Mouse (Mus musculus) large intestine, adult 2 months (tissue): ENCODE results near the gene Rer1. TPM values are rescaled to one million over a fixed set of nuclear protein-coding genes. Genes with fewer than 3 reads are reported as not detected.

ENCODE experiments used
- DNase-seq: peaks from one replicate; pipeline ENCODE4 v3.0.0-alpha.2; 2012; ENCODE audit warnings: low read depth, low spot score
- WGBS: fragments of 180-500 bp; shearing (Covaris S2); methylation state at CpG from one replicate; pipeline ENCODE4 v1.1.7; 2018; 5-methylcytosine and 5-hydroxymethylcytosine counted together
- polyA plus RNA-seq: library from polyadenylated mRNA; depleted of rRNA; stranded (reverse); fragments of >200 nt; gene quantifications from 2 replicates; pipeline ENCODE4 v1.2.3, GENCODE M21; 2012; rRNA removed

The Rer1 gene
- polyA plus RNA-seq, 1 experiment, result 116 TPM

DNA sequence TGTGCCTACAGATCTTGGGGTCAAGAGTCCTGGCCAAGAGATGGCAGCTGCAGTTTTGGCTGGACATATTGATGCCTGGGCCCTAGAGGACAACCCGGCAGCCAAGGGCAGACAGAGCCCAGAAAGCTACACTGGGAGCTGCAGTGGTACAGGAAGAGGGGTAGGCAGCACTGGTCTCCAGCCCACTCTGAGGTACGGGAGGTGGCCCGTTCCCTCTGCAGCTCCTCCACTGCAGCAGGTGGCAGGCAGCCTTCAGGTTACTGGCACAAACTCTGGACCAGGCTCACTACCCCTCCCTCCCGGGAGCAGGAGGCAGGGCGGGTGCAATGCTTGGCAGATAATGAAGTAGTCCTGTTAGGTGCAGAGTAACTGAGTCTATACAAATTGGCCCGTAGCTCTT, 45.5 kb downstream of the Rer1 start:
- 68% methylated on average over 6 of the region's 6 CpGs for WGBS
- no peak for DNase-seq

DNA sequence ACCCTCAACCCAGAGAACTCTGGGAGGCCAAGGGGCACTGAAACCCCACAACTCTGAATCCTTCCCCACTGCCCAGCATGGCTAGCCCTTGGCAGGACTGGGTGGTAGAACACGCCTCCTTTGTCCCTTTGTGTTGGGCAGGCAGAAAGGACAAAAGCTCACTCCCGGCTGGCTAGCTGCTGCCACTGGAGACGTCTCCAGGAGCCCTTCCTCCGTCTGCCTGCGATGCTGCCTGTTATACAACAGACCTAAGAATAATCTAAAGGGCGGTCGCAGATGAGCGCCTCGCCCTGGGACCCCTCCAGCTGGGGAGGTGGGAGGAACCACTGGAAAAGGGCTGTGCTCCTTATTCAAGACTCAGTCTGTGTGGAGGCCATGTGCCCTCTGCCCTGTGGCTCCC, 46.0 kb downstream of the Rer1 start:
- no peak for DNase-seq
- 72% methylated on average over 9 of the region's 9 CpGs for WGBS

- WGBS, result 73% methylated on average over 13 of the region's 13 CpGs
Observed at GRCm38 (mm10) chr4:155034787-155035186, 51.4 kb downstream of the Rer1 start.

GRCm38 (mm10) chr4:155034202-155034601, 52.0 kb downstream of the Rer1 start:
- 76% methylated on average over 7 of the region's 7 CpGs for WGBS
- no peak for DNase-seq

More at GRCm38 (mm10) chr4:155034787-155035186, 51.4 kb downstream of the Rer1 start:
- no peak for DNase-seq

GRCm38 (mm10) chr4:155033115-155033514, 53.1 kb downstream of the Rer1 start:
- 63% methylated on average over 6 of the region's 6 CpGs for WGBS
- no peak for DNase-seq

GRCm38 (mm10) chr4:155024170-155025010, 61.8 kb downstream of the Rer1 start:
- 83% methylated on average over 11 of the region's 11 CpGs for WGBS

More at GRCm38 (mm10) chr4:155024170-155025010, 61.8 kb downstream of the Rer1 start:
- DNase-seq, result no peak

Other genes with a start within 250 kb of the Rer1 start
- gene Ttc34, start 248.9 kb downstream of the Rer1 start, polyA plus RNA-seq, result 0.05 and 0.15 TPM in 2 replicates
- 0.05 TPM in 1 of 2 replicates, not detected in the other for gene Mmel1, start 216.8 kb downstream of the Rer1 start, polyA plus RNA-seq
- gene Fam213b, start 187.2 kb downstream of the Rer1 start, polyA plus RNA-seq, result 121 and 158 TPM in 2 replicates
- 87.7 and 134 TPM in 2 replicates for gene Tnfrsf14, start 157.8 kb downstream of the Rer1 start, polyA plus RNA-seq
- 0.64 and 0.69 TPM in 2 replicates for gene Hes5, start 125.5 kb downstream of the Rer1 start, polyA plus RNA-seq
- 38.6 and 39.7 TPM in 2 replicates for gene Pank4, start 122.3 kb downstream of the Rer1 start, polyA plus RNA-seq
- gene Plch2, start 29.6 kb downstream of the Rer1 start, polyA plus RNA-seq, result 28.5 and 45.9 TPM in 2 replicates
- 11.4 and 14.2 TPM in 2 replicates for gene Pex10, start 19.4 kb downstream of the Rer1 start, polyA plus RNA-seq
- gene Morn1, start 195 bp upstream of the Rer1 start, polyA plus RNA-seq, result 1.3 and 2.2 TPM in 2 replicates
- gene Ski, start 136.2 kb upstream of the Rer1 start, polyA plus RNA-seq, result 20.3 and 30.8 TPM in 2 replicates
- 56.1 and 59.4 TPM in 2 replicates for gene Faap20, start 163.4 kb upstream of the Rer1 start, polyA plus RNA-seq